Mouse (Mus musculus) heart, adult 2 months (tissue): ENCODE measurements around the gene Tmprss2.

Experiments used
- CTCF ChIP-seq: fragments of 200-600 bp; IDR thresholded peaks from 2 replicates; pipeline ENCODE4 v1.8.1; 2022; ENCODE audit warnings: antibody characterized with exemption, mild to moderate bottlenecking, moderate library complexity
- EP300 ChIP-seq: fragments of 200-500 bp; IDR thresholded peaks from 2 replicates; pipeline ENCODE4 v1.6.1; 2011; ENCODE audit warnings: low read depth, low read length, control low read depth; ENCODE audit not compliant: insufficient read depth

- TF ChIP-seq CTCF (no peak), EP300 (no peak)
Measured at GRCm38 (mm10) chr16:97606829-97607228, 4.2 kb downstream of the Tmprss2 start.
